Mouse (Mus musculus) ES-E14 (cell line): ENCODE results near the gene Orm3. TPM values are rescaled to one million over a fixed set of nuclear protein-coding genes. Genes with fewer than 3 reads are reported as not detected.

Source experiments
- DNase-seq: peaks from one replicate; pipeline ENCODE4 v3.0.0-alpha.2; 2013; ENCODE audit warnings: low read depth, low spot score
- H3K27ac ChIP-seq: 2 replicates; pipeline ENCODE4 v1.5.1; 2012; ENCODE audit warnings: low read depth, mild to moderate bottlenecking, low read length, moderate library complexity, mixed read lengths; ENCODE audit not compliant: poor library complexity, insufficient read depth, severe bottlenecking
- H3K36me3 ChIP-seq: 2 replicates; pipeline ENCODE4 v1.6.1; 2012; ENCODE audit warnings: mild to moderate bottlenecking, low read length, moderate library complexity, mixed read lengths; ENCODE audit not compliant: control insufficient read depth, poor library complexity, insufficient read depth, severe bottlenecking
- H3K4me1 ChIP-seq, 2 experiments: fragments of 150-350 bp in 1 of 2; sonication (generic) in 1 of 2; 2 replicates each; pipeline ENCODE4 v1.6.1; 2012; ENCODE audit warnings: low read length in 2 of 2, mild to moderate bottlenecking in 1 of 2, mixed read lengths in 1 of 2; ENCODE audit not compliant: control insufficient read depth in 2 of 2, insufficient read depth in 2 of 2, poor library complexity in 1 of 2
- H3K4me3 ChIP-seq, 2 experiments: fragments of 150-350 bp in 1 of 2; sonication (generic) in 1 of 2; 2 replicates each; pipeline ENCODE4 v1.5.1; 2012; ENCODE audit warnings: low read length in 2 of 2, low read depth in 1 of 2, mild to moderate bottlenecking in 1 of 2, mixed read lengths in 1 of 2; ENCODE audit not compliant: insufficient read depth in 1 of 2, poor library complexity in 1 of 2, severe bottlenecking in 1 of 2
- H3K9ac ChIP-seq: 2 replicates; pipeline ENCODE4 v1.6.1; 2012; ENCODE audit warnings: low read depth, mild to moderate bottlenecking, low read length, mixed read lengths; ENCODE audit not compliant: poor library complexity, insufficient read depth, severe bottlenecking
- H3K9me3 ChIP-seq: fragments of 150-350 bp; sonication (generic); 2 replicates; pipeline ENCODE4 v1.6.1; 2012; ENCODE audit warnings: low read depth, mild to moderate bottlenecking, low read length; ENCODE audit not compliant: control insufficient read depth, insufficient read depth
- CHD2 ChIP-seq: IDR thresholded peaks from 2 replicates; pipeline ENCODE4 v1.6.1; 2014; ENCODE audit warnings: mild to moderate bottlenecking, low read depth, low read length, inconsistent platforms
- HCFC1 ChIP-seq: IDR thresholded peaks from 2 replicates; pipeline ENCODE4 v1.6.1; 2012; ENCODE audit warnings: low read length, inconsistent platforms, borderline replicate concordance; ENCODE audit not compliant: insufficient read depth
- MAFK ChIP-seq: IDR thresholded peaks from 2 replicates; pipeline ENCODE4 v1.6.1; 2014; ENCODE audit warnings: mild to moderate bottlenecking, low read depth, low read length, inconsistent platforms; ENCODE audit not compliant: insufficient read depth
- ZC3H11A ChIP-seq: IDR thresholded peaks from 2 replicates; pipeline ENCODE4 v1.6.1; 2012; ENCODE audit warnings: low read depth, mild to moderate bottlenecking, inconsistent platforms, low read length, borderline replicate concordance
- ZNF384 ChIP-seq: IDR thresholded peaks from 2 replicates; pipeline ENCODE4 v1.6.1; 2012; ENCODE audit warnings: low read depth, low read length, inconsistent platforms
- in situ Hi-C, 2 experiments: fragments of 600-800 bp; cut with MboI; formaldehyde crosslinking; loops; one replicate each; pipeline ENCODE4 v1.15.1; 2025; ENCODE audit warnings: low sequenced_read_pairs in 2 of 2, inconsistent platforms in 1 of 2; ENCODE audit not compliant: unreplicated experiment in 2 of 2
- total RNA-seq: library from RNA; depleted of rRNA; stranded (reverse); fragments of 300-350 nt; gene quantifications from 2 replicates; pipeline ENCODE4 v1.2.3, GENCODE M21; 2012

Gene Orm3
- total RNA-seq, 1 experiment, result not detected

- H3K9me3 ChIP-seq, result no peaks in the 10 kb centered on the region
- no peak for TF ChIP-seq ZC3H11A
- TF ChIP-seq CHD2, result no peak
- TF ChIP-seq HCFC1, result no peak
- TF ChIP-seq MAFK, result no peak
- no peak for TF ChIP-seq ZNF384
- in situ Hi-C loops, result no loop called here
- no peak overlapping the region for H3K4me3 ChIP-seq
- no peak overlapping the region; the same call in 1 of the 2 replicates for H3K27ac ChIP-seq
- DNase-seq, result no peak
- H3K9ac ChIP-seq, result no peak overlapping the region
- no peaks in the 10 kb centered on the region; the same call in 1 of the 2 replicates for H3K36me3 ChIP-seq
- peaks cover 0 to 11% of the 10 kb centered on the region in 2 experiments; a peak in 1 of 4 replicates for H3K4me1 ChIP-seq
Observed at GRCm38 (mm10) chr4:63389121-63389886, 33.3 kb downstream of the Orm3 start.

DNA sequence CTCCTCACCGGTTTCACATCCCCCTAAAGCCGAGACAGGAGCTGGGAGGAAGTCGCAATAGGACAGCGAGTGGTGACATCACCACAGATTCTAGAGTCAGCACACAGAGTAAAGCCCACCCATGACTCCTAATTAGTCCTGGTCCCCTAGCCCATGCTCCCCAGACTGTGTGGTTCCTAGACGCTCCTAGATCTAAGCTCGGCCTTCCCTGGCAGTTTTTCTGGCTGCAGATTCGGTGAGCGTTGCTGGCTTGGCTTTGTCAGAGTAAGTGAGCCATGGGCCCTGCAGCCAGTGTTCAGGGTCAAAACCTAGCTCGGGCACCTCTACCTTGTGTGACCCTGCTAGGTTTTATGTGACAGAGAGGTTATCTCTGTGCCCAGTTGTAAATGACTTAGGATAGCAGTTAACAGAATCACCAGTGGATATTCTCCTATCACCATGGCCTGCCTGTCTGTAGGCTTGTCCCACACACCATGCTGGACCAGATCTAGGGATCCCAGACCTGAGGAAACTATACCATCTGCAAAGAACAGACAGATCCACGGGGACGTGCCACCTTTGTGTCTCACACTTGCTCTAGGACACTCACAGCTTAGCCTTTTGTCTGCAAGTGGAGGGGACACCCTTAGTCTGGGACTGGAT is 34.0 kb downstream of the Orm3 start:
- no peak overlapping the region for H3K9ac ChIP-seq
- in situ Hi-C loops, result no loop called here

DNA sequence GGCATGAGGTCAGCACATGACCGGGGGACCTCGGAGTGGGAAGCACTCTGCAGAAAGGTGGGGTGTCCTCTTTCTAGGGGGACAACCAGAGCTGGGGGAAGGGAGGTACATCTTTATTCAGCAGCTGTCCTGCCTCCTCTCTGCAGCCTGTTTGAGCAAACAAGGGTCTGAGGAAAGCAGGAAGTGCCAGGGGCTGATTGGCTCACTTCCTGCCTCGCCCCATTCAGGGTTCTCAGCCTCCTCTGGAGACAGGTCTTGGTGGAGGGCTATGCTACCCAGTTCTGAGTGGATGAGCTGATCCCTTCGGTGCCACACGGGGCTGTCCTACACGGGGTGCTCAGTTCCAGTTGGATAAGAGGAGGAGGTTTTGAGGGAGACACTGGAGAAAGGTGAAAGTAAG is 35.4 kb downstream of the Orm3 start:
- no peak overlapping the region for H3K4me3 ChIP-seq
- DNase-seq, result no peak
- no peak overlapping the region for H3K27ac ChIP-seq
- H3K9ac ChIP-seq, result no peak overlapping the region
- no peak for TF ChIP-seq ZNF384
- no peak for TF ChIP-seq HCFC1
- TF ChIP-seq MAFK, result no peak
- no peak for TF ChIP-seq CHD2
- no peak for TF ChIP-seq ZC3H11A
- H3K36me3 ChIP-seq, result peaks cover 8% of the 10 kb centered on the region; the same call in 1 of the 2 replicates
- in situ Hi-C loops, result no loop called here
- no peaks in the 10 kb centered on the region for H3K9me3 ChIP-seq
- peaks cover 0 to 11% of the 10 kb centered on the region in 2 experiments; a peak in 1 of 4 replicates for H3K4me1 ChIP-seq

More for the DNA sequence above, 34.0 kb downstream of the Orm3 start:
- DNase-seq, result no peak
- no peak overlapping the region for H3K4me3 ChIP-seq
- no peaks in the 10 kb centered on the region for H3K9me3 ChIP-seq
- H3K4me1 ChIP-seq, result peaks cover 0 to 11% of the 10 kb centered on the region in 2 experiments; a peak in 1 of 4 replicates
- no peak for TF ChIP-seq ZC3H11A
- no peak for TF ChIP-seq CHD2
- TF ChIP-seq MAFK, result no peak
- no peak for TF ChIP-seq HCFC1
- TF ChIP-seq ZNF384, result no peak
- peaks cover 3% of the 10 kb centered on the region; the same call in 1 of the 2 replicates for H3K36me3 ChIP-seq
- H3K27ac ChIP-seq, result no peak overlapping the region

- H3K4me3 ChIP-seq, result no peak overlapping the region
- no peak overlapping the region for H3K27ac ChIP-seq
- H3K4me1 ChIP-seq, result peaks cover 0 to 4% of the 10 kb centered on the region in 2 experiments; a peak in 1 of 4 replicates
- no peak overlapping the region for H3K9ac ChIP-seq
- TF ChIP-seq ZNF384 (no peak), MAFK (no peak), ZC3H11A (no peak), CHD2 (no peak), HCFC1 (no peak)
- in situ Hi-C loops, result no loop called here
- no peaks in the 10 kb centered on the region for H3K9me3 ChIP-seq
- peaks cover 8% of the 10 kb centered on the region; the same call in 1 of the 2 replicates for H3K36me3 ChIP-seq
- DNase-seq, result no peak
Observed at GRCm38 (mm10) chr4:63397981-63398537, 42.1 kb downstream of the Orm3 start.
